Mouse (Mus musculus) liver, adult 2 months (tissue): ENCODE measurements at regions not wholly inside any gene's neighbourhood (a gene's known extent, or its start where the extent isn't known, plus 50 kb on each side); places are given as distances from the start of the nearest gene placed in this dataset.

Experiments used
- DNase-seq: peaks from one replicate; pipeline ENCODE4 v3.0.0-alpha.2; 2011; ENCODE audit warnings: low read depth, low spot score; ENCODE audit errors: extremely low read depth
- H3K27ac ChIP-seq: fragments of 200-500 bp; replicated peaks from 2 replicates; pipeline ENCODE4 v1.5.1; 2012; ENCODE audit warnings: low read depth, mild to moderate bottlenecking, control low read depth, inconsistent platforms, low read length; ENCODE audit not compliant: insufficient read depth
- H3K27me3 ChIP-seq: fragments of 200-500 bp; 2 replicates; pipeline ENCODE4 v1.6.1; 2012; ENCODE audit warnings: mild to moderate bottlenecking, moderate library complexity, low read length, inconsistent platforms; ENCODE audit not compliant: control insufficient read depth, insufficient read depth
- H3K36me3 ChIP-seq: fragments of 200-500 bp; 2 replicates; pipeline ENCODE4 v1.6.1; 2012; ENCODE audit warnings: low read length, inconsistent platforms; ENCODE audit not compliant: control insufficient read depth, insufficient read depth
- H3K4me1 ChIP-seq: fragments of 200-500 bp; 2 replicates; pipeline ENCODE4 v1.6.1; 2011; ENCODE audit warnings: low read length; ENCODE audit not compliant: control insufficient read depth, insufficient read depth
- H3K4me3 ChIP-seq: fragments of 200-500 bp; 2 replicates; pipeline ENCODE4 v1.5.1; 2011; ENCODE audit warnings: low read depth, mild to moderate bottlenecking, control low read depth, low read length, moderate library complexity; ENCODE audit not compliant: insufficient read depth
- H3K79me2 ChIP-seq: fragments of 200-500 bp; 2 replicates; pipeline ENCODE4 v1.6.1; 2012; ENCODE audit warnings: inconsistent platforms, mild to moderate bottlenecking, low read length, moderate library complexity; ENCODE audit not compliant: control insufficient read depth, insufficient read depth
- H3K9ac ChIP-seq: fragments of 200-500 bp; 2 replicates; pipeline ENCODE4 v1.6.1; 2012; ENCODE audit warnings: low read depth, mild to moderate bottlenecking, control low read depth, inconsistent platforms, low read length
- CTCF ChIP-seq: fragments of 200-500 bp; IDR thresholded peaks from 2 replicates; pipeline ENCODE4 v1.5.1; 2011; ENCODE audit warnings: low read depth, low read length, control low read depth
- POLR2A ChIP-seq: fragments of 200-500 bp; IDR thresholded peaks from 2 replicates; pipeline ENCODE4 v1.6.1; 2011; ENCODE audit warnings: low read length, control low read depth; ENCODE audit not compliant: insufficient read depth; ENCODE audit errors: extremely low read depth
- WGBS: fragments of 180-500 bp; shearing (Covaris S2); methylation state at CpG from one replicate; pipeline ENCODE4 v1.1.7; 2018; 5-methylcytosine and 5-hydroxymethylcytosine counted together

- no peaks in the 10 kb centered on the region for H3K79me2 ChIP-seq
- H3K27me3 ChIP-seq = no peaks in the 10 kb centered on the region
- WGBS = 91% methylated on average over 4 of the region's 4 CpGs
- DNase-seq = no peak
- H3K4me1 ChIP-seq = no peaks in the 10 kb centered on the region
- no peak overlapping the region for H3K27ac ChIP-seq
- no peaks in the 10 kb centered on the region for H3K36me3 ChIP-seq
- H3K4me3 ChIP-seq = no peak overlapping the region
- H3K9ac ChIP-seq = no peak overlapping the region
- TF ChIP-seq CTCF = no peak
Measured at GRCm38 (mm10) chr10:87432306-87432705, 61.2 kb downstream of the Ascl1 start.

- H3K4me3 ChIP-seq = no peak overlapping the region
Measured at GRCm38 (mm10) chr10:87419940-87420385, 73.5 kb downstream of the Ascl1 start.

GRCm38 (mm10) chr10:87419245-87419939 lies 74.1 kb downstream of the Ascl1 start:
- 56% methylated on average over 7 of the region's 7 CpGs for WGBS
- Histone ChIP-seq H3K36me3 (no peaks in the 10 kb centered on the region), H3K4me1 (no peaks in the 10 kb centered on the region), H3K27ac (no peak overlapping the region), H3K4me3 (no peak overlapping the region), H3K9ac (no peak overlapping the region), H3K79me2 (no peaks in the 10 kb centered on the region), H3K27me3 (no peaks in the 10 kb centered on the region)
- no peak for TF ChIP-seq CTCF
- TF ChIP-seq POLR2A = no peak
- no peak for DNase-seq

More at GRCm38 (mm10) chr10:87419940-87420385, 73.5 kb downstream of the Ascl1 start:
- no peaks in the 10 kb centered on the region for H3K4me1 ChIP-seq
- no peak for DNase-seq
- no peaks in the 10 kb centered on the region for H3K27me3 ChIP-seq
- no peaks in the 10 kb centered on the region for H3K36me3 ChIP-seq
- H3K9ac ChIP-seq = no peak overlapping the region
- H3K79me2 ChIP-seq = no peaks in the 10 kb centered on the region
- H3K27ac ChIP-seq = no peak overlapping the region
- no peak for TF ChIP-seq CTCF
- no peak for TF ChIP-seq POLR2A
- 55% methylated on average over 6 of the region's 6 CpGs for WGBS

GRCm38 (mm10) chr10:87394296-87394921 lies 99.1 kb downstream of the Ascl1 start:
- Histone ChIP-seq H3K4me1 (no peaks in the 10 kb centered on the region), H3K27me3 (no peaks in the 10 kb centered on the region), H3K9ac (no peak overlapping the region), H3K79me2 (no peaks in the 10 kb centered on the region), H3K27ac (no peak overlapping the region), H3K36me3 (no peaks in the 10 kb centered on the region), H3K4me3 (no peak overlapping the region)
- WGBS = 79% methylated on average over 15 of the region's 15 CpGs
- DNase-seq = no peak
- TF ChIP-seq CTCF (no peak), POLR2A (no peak)

GRCm38 (mm10) chr10:87389148-87389547 lies 104.3 kb downstream of the Ascl1 start:
- Histone ChIP-seq H3K27ac (no peak overlapping the region), H3K36me3 (no peaks in the 10 kb centered on the region), H3K4me3 (no peak overlapping the region), H3K79me2 (no peaks in the 10 kb centered on the region), H3K4me1 (no peaks in the 10 kb centered on the region), H3K9ac (no peak overlapping the region), H3K27me3 (no peaks in the 10 kb centered on the region)
- WGBS = 89% methylated on average over 2 of the region's 2 CpGs
- DNase-seq = no peak
- no peak for TF ChIP-seq POLR2A
- TF ChIP-seq CTCF = no peak

- TF ChIP-seq CTCF (no peak), POLR2A (no peak)
- no peak for DNase-seq
- WGBS = 88% methylated on average over 4 of the region's 4 CpGs
Measured at GRCm38 (mm10) chr10:87385276-87385675, 108.2 kb downstream of the Ascl1 start.

More at GRCm38 (mm10) chr10:87385276-87385675, 108.2 kb downstream of the Ascl1 start:
- no peaks in the 10 kb centered on the region for H3K4me1 ChIP-seq
- H3K4me3 ChIP-seq = no peak overlapping the region
- H3K27ac ChIP-seq = no peak overlapping the region
- no peaks in the 10 kb centered on the region for H3K79me2 ChIP-seq
- no peaks in the 10 kb centered on the region; the same call in 1 of the 2 replicates for H3K27me3 ChIP-seq
- no peaks in the 10 kb centered on the region for H3K36me3 ChIP-seq
- no peak overlapping the region for H3K9ac ChIP-seq
